Mouse (Mus musculus): ENCODE data around the gene Ankrd33b. TPM values are rescaled to one million over a fixed set of nuclear protein-coding genes. Genes with fewer than 3 reads are reported as not detected.

The Ankrd33b gene
- total and polyA plus RNA-seq, 2 experiments from 2014 or later, result 1.6 TPM

GRCm38 (mm10) chr15:31332541-31333163, 34.9 kb downstream of the Ankrd33b start:
- DNase-seq (ENCODE audit: low spot score), result no peak
- H3K4me2 ChIP-seq (ENCODE audit: low read depth, low read length), result no peak overlapping the region

GRCm38 (mm10) chr15:31331742-31332141, 35.8 kb downstream of the Ankrd33b start:
- DNase-seq (ENCODE audit: low spot score) (no peak), ATAC-seq (no peak)
- H3K27ac ChIP-seq, result no peak overlapping the region
- H3K4me2 ChIP-seq (ENCODE audit: low read depth, low read length), result no peak overlapping the region
- H3K4me3 ChIP-seq (ENCODE audit: low read length), result no peak overlapping the region
- no peaks in the 10 kb centered on the region for H3K27me3 ChIP-seq (ENCODE audit: insufficient read depth, low read length)
- H3K9me3 ChIP-seq (ENCODE audit: low read length), result no peaks in the 10 kb centered on the region
- no peak overlapping the region for H3K9ac ChIP-seq (replicated peaks; ENCODE audit: low read length)
- H3K4me1 ChIP-seq (ENCODE audit: insufficient read depth, low read length), result 0 out of 2 replicates have a peak, but pooled peaks cover 2% of the 10 kb centered on the region
- no peaks in the 10 kb centered on the region for H3K36me3 ChIP-seq (ENCODE audit: insufficient read depth, low read length)
- WGBS, result 73% methylated on average over 4 of the region's 4 CpGs
- TF ChIP-seq CTCF (IDR thresholded peaks at IDR 0.05; ENCODE audit: low read depth), result no peak

More at GRCm38 (mm10) chr15:31332541-31333163, 34.9 kb downstream of the Ankrd33b start:
- Histone ChIP-seq H3K36me3 (ENCODE audit: insufficient read depth, low read length) (no peaks in the 10 kb centered on the region), H3K4me3 (ENCODE audit: low read length) (no peak overlapping the region), H3K27me3 (ENCODE audit: insufficient read depth, low read length) (no peaks in the 10 kb centered on the region), H3K4me1 (ENCODE audit: insufficient read depth, low read length) (0 out of 2 replicates have a peak, but pooled peaks cover 2% of the 10 kb centered on the region), H3K9me3 (ENCODE audit: low read length) (no peaks in the 10 kb centered on the region), H3K27ac (no peak overlapping the region), H3K9ac (replicated peaks; ENCODE audit: low read length) (no peak overlapping the region)
- WGBS, result 85% methylated on average over 7 of the region's 7 CpGs
- ATAC-seq, result no peak
- TF ChIP-seq CTCF (IDR thresholded peaks at IDR 0.05; ENCODE audit: low read depth), result no peak

- TF ChIP-seq CTCF (IDR thresholded peaks at IDR 0.05; ENCODE audit: low read depth), result no peak
- DNase-seq (ENCODE audit: low spot score) (no peak), ATAC-seq (no peak)
- WGBS, result 76% methylated on average over 9 of the region's 9 CpGs
- H3K36me3 ChIP-seq (ENCODE audit: insufficient read depth, low read length), result no peaks in the 10 kb centered on the region
- 0 out of 2 replicates have a peak, but pooled peaks cover 2% of the 10 kb centered on the region for H3K4me1 ChIP-seq (ENCODE audit: insufficient read depth, low read length)
- H3K9me3 ChIP-seq (ENCODE audit: low read length), result no peaks in the 10 kb centered on the region
- no peak overlapping the region for H3K4me2 ChIP-seq (ENCODE audit: low read depth, low read length)
- H3K27me3 ChIP-seq (ENCODE audit: insufficient read depth, low read length), result no peaks in the 10 kb centered on the region
- H3K9ac ChIP-seq (replicated peaks; ENCODE audit: low read length), result no peak overlapping the region
- H3K27ac ChIP-seq, result no peak overlapping the region
- no peak overlapping the region for H3K4me3 ChIP-seq (ENCODE audit: low read length)
These were observed 39.4 kb downstream of the Ankrd33b start for GRCm38 (mm10) chr15:31328082-31328614.

GRCm38 (mm10) chr15:31325660-31326354, 41.7 kb downstream of the Ankrd33b start:
- no peak for ATAC-seq
- WGBS, result 91% methylated on average over 12 of the region's 12 CpGs
- H3K27me3 ChIP-seq (ENCODE audit: insufficient read depth, low read length), result no peaks in the 10 kb centered on the region

GRCm38 (mm10) chr15:31324551-31324950, 43.0 kb downstream of the Ankrd33b start:
- ATAC-seq, result 0 out of 2 replicates have a peak, but pooled peaks have one; percentile 14
- H3K9me3 ChIP-seq (ENCODE audit: low read length), result no peaks in the 10 kb centered on the region
- no peaks in the 10 kb centered on the region for H3K36me3 ChIP-seq (ENCODE audit: insufficient read depth, low read length)
- peak; percentile 16 for DNase-seq (ENCODE audit: low spot score)
- WGBS, result 76% methylated on average over 13 of the region's 13 CpGs
- no peak overlapping the region for H3K9ac ChIP-seq (replicated peaks; ENCODE audit: low read length)
- H3K4me3 ChIP-seq (ENCODE audit: low read length), result no peak overlapping the region
- H3K27me3 ChIP-seq (ENCODE audit: insufficient read depth, low read length), result no peaks in the 10 kb centered on the region
- H3K4me1 ChIP-seq (ENCODE audit: insufficient read depth, low read length), result 0 out of 2 replicates have a peak, but pooled peaks cover 2% of the 10 kb centered on the region
- no peak overlapping the region for H3K27ac ChIP-seq
- no peak overlapping the region for H3K4me2 ChIP-seq (ENCODE audit: low read depth, low read length)
- TF ChIP-seq CTCF (IDR thresholded peaks at IDR 0.05; ENCODE audit: low read depth), result no peak

More at GRCm38 (mm10) chr15:31325660-31326354, 41.7 kb downstream of the Ankrd33b start:
- Histone ChIP-seq H3K9me3 (ENCODE audit: low read length) (no peaks in the 10 kb centered on the region), H3K9ac (replicated peaks; ENCODE audit: low read length) (no peak overlapping the region), H3K4me2 (ENCODE audit: low read depth, low read length) (no peak overlapping the region), H3K27ac (no peak overlapping the region), H3K4me1 (ENCODE audit: insufficient read depth, low read length) (0 out of 2 replicates have a peak, but pooled peaks cover 2% of the 10 kb centered on the region), H3K36me3 (ENCODE audit: insufficient read depth, low read length) (no peaks in the 10 kb centered on the region), H3K4me3 (ENCODE audit: low read length) (no peak overlapping the region)
- TF ChIP-seq CTCF (IDR thresholded peaks at IDR 0.05; ENCODE audit: low read depth), result no peak
- no peak for DNase-seq (ENCODE audit: low spot score)

GRCm38 (mm10) chr15:31323684-31324083, 43.8 kb downstream of the Ankrd33b start:
- Histone ChIP-seq H3K4me2 (ENCODE audit: low read depth, low read length) (no peak overlapping the region), H3K36me3 (ENCODE audit: insufficient read depth, low read length) (no peaks in the 10 kb centered on the region), H3K27me3 (ENCODE audit: insufficient read depth, low read length) (no peaks in the 10 kb centered on the region), H3K9me3 (ENCODE audit: low read length) (no peaks in the 10 kb centered on the region), H3K27ac (no peak overlapping the region), H3K4me1 (ENCODE audit: insufficient read depth, low read length) (no peaks in the 10 kb centered on the region), H3K9ac (replicated peaks; ENCODE audit: low read length) (no peak overlapping the region), H3K4me3 (ENCODE audit: low read length) (no peak overlapping the region)
- no peak for DNase-seq (ENCODE audit: low spot score)
- no peak for ATAC-seq
- 83% methylated on average over 4 of the region's 4 CpGs for WGBS
- TF ChIP-seq CTCF (IDR thresholded peaks at IDR 0.05; ENCODE audit: low read depth), result peak; percentile 37; the same call in 1 of the 2 replicates

Measured in hindbrain, postnatal 0 days (tissue).